Mouse (Mus musculus) WW6 (cell line): ENCODE data around the gene Klhdc7a.
"Not testable (repeated sequence)": the region's sequence is repeated elsewhere in the genome, so short reads cannot be mapped to it uniquely, and the experiment has no call there.

Source experiments
- DNase-seq: peaks from one replicate; pipeline ENCODE4 v3.0.0-alpha.2; 2013; ENCODE audit warnings: low read depth, low spot score

Gene Klhdc7a

DNA sequence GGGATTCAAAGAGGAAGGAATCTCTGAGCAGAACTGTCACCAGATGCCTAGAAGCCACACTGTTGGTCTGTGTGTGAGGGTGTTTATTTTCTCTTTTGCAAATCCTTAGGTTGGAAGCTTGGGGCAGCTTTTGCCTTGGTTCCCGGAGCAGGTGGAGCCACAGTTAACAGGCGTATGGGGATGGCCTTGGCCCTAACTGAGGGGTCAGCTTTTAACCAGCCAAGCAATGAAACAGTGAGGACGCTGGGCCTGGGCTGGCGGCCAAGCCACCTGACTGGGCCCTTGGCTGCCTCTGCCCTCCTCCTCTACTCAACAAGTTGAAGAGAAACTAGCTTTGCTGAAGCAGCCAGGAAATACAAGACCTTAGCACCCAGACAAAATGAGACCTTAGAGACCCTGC is at the start of gene Klhdc7a:
TSS of gene Klhdc7a (minus strand) at position 105 of the 400 bp plus-strand sequence.
- DNase-seq = no peak

GRCm38 (mm10) chr4:140015916-140016315 is 48.1 kb upstream of the Klhdc7a start:
- DNase-seq = no peak

GRCm38 (mm10) chr4:140010728-140011470 is 43.1 kb upstream of the Klhdc7a start:
- DNase-seq = no peak

- DNase-seq = peak; percentile 46
Observed at GRCm38 (mm10) chr4:140004932-140005331, 37.1 kb upstream of the Klhdc7a start.

DNA sequence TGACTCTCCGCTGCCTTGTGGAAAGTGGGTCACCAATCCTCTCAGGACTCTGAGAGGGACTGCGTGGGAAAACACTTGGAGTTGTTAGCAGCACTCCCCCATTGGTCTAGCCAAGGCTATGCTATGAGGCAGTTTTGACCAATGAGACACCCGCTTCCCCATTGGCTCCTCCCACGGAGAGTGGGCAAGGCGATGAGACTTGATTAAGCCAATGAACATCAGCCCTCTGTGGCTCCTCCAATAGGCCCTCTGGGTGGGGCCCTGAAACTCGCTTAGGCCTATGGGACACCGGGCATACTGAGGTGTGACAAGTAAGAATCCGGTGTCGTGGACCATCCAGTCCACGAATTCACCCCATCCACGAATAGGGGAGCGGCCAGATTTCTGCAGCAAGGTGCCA is 36.3 kb upstream of the Klhdc7a start:
- DNase-seq = peak; percentile 71

DNA sequence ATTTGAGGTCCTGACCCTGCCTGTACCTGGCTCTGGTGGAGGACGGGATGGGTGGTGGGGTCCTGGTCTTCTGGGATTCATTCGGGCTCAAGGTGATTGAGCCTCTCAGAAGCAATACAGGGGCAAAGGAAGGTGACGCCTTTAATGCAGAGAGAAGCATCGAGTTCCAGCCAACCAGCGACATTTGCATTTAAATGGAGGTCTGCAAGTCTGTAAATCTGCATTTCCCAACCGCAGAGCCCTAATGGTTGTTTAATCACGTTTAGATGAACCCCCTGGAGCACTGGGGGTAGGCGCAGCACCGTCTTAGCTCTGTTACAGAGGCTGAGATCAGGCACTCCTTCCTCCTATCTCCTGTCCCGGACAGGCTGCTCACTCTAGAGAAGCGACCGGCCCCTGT is 34.2 kb upstream of the Klhdc7a start:
- no peak for DNase-seq

DNA sequence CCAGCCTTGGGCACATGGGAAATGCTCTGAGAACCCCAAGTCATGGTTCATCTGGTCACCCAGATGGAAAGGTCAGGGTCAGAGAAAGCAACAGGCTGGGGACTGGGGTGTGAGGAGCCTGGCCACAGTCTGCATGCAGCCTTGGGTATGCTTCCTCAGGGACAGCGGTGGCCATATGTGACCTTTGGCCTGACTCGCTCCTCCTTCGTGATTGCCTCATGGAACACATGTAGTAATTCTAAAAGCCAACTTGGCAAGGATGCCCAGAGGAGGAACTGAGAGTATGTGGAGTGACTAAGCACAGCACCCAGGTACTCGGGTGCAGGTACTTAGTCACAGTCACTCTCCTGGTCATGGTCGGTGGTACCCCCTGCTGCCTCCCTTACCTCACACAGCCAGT is 33.1 kb upstream of the Klhdc7a start:
- DNase-seq = no peak

DNA sequence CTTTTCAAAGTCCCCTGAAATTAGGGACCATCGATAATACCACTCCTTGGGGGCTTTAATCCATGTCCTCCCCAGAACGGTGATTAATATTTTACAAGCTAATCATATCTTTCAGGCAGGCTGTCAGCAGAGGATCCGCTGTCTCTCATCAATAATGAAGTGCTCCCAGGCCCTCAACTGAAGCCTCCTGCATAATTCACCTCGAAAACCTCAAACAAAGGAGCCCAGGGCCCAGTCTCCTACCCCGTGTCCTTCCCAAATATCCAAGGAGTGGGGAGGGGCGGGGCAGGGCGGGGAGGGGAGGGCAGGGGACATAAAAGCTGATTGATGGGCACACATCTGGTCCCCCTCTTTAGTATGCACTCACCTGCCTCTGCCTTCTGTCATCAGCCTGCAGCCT is 31.2 kb upstream of the Klhdc7a start:
- DNase-seq = no peak

GRCm38 (mm10) chr4:139995659-139996058 is 27.8 kb upstream of the Klhdc7a start:
- no peak for DNase-seq

GRCm38 (mm10) chr4:139993111-139993755 is 25.4 kb upstream of the Klhdc7a start:
- DNase-seq = no peak

GRCm38 (mm10) chr4:139986913-139987312 is 19.1 kb upstream of the Klhdc7a start:
- DNase-seq = no peak

GRCm38 (mm10) chr4:139978716-139979115 is 10.9 kb upstream of the Klhdc7a start:
- no peak for DNase-seq

- DNase-seq = no peak
Observed at GRCm38 (mm10) chr4:139977308-139977781, 9.5 kb upstream of the Klhdc7a start.

DNA sequence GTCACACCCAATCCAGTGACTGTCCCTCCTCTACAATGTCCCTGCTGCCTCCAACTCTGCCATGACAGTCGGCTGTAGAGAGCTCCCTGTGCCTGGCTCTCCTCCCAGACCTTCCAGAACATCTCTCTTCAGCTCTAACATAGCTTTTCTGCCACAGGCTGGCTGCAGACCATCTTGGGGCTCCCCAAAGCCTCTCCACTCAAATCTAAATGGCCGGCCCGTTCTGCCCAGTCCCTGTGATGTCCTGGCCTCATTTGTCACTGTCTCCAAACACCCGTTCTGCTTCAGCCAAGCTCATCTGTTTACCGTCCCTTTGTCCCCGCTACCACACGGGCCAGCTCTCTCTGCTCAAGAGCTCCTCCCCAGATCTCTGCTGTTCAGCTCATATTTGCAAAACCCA is 6.7 kb upstream of the Klhdc7a start:
- no peak for DNase-seq

GRCm38 (mm10) chr4:139967475-139967891 is 343 bp downstream of the Klhdc7a start:
- DNase-seq = no peak

DNA sequence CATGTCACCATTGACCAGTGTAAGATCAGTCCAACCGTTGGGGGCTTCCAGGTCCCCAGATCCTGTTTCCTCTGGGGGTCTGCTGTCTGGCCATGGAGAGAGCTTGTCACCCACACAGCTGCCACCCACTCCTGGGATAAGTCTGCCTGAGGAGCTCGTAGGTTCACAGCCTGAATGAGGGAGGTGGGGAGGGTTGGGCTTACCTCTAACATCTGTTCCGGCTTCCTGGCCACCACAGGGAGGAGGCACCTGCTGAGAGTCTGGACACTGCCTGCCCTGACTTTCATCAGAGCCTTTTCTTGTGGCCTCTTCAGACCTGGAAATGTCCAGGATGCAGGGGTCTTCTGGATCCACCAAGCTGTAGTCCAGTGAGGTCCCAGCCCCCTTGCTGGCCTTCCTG is 845 bp downstream of the Klhdc7a start:
- no peak for DNase-seq

- DNase-seq = no peak
Observed at GRCm38 (mm10) chr4:139965596-139966185, 2.1 kb downstream of the Klhdc7a start.

DNA sequence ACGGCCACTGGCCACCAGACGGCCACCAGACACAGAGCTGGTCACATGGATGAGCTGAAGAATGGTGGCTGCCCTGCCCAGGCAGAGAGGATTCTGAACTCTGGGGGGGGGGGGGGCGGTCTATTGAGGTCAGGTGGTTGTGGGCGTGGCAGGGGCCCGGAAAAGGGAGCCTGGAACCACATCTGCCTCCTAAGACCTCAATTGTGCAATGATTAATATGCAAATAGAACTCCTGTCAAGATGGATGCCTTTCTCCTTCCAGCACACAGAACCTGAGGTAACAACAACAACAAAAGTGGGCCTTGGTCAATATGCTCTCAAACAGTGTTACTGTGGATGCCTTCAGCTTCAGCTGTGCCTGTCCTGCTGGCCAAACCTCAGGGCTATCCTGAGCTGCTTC is 3.4 kb downstream of the Klhdc7a start:
- no peak for DNase-seq

- no peak for DNase-seq
Observed at GRCm38 (mm10) chr4:139963911-139964310, 3.9 kb downstream of the Klhdc7a start.

- DNase-seq = no peak
Observed at GRCm38 (mm10) chr4:139963059-139963458, 4.8 kb downstream of the Klhdc7a start.

GRCm38 (mm10) chr4:139961816-139962215 is 6.0 kb downstream of the Klhdc7a start:
- DNase-seq = no peak

GRCm38 (mm10) chr4:139961329-139961728 is 6.5 kb downstream of the Klhdc7a start:
- not testable (repeated sequence) for DNase-seq
